In genomic region chr2:147332731-147333130, GRCm38 (mm10) we compare ENCODE assay signal across 21 mouse cellular contexts. TPM values are rescaled to one million over a fixed set of nuclear protein-coding genes. Genes with fewer than 3 reads are reported as not detected.
"Had no signal": no experiment of that assay in that cellular context is flagged by ENCODE, and none has a peak within 500 bp of the region (broad histone marks: within the 10 kb centered on the region; RNA-seq: fewer than 3 reads in every experiment).

No protein-coding gene starts in this region.

- H3K27me3 ChIP-seq: lung, embryonic 15.5 days; megakaryocyte, embryonic 14.5 days; midbrain, embryonic 13.5 days; midbrain, embryonic 15.5 days; neural tube, embryonic 12.5 days; stomach, embryonic 15.5 days had no signal

- H3K4me2 ChIP-seq: lung, embryonic 15.5 days; midbrain, embryonic 11.5 days; midbrain, embryonic 13.5 days; midbrain, embryonic 15.5 days; neural tube, embryonic 12.5 days; stomach, embryonic 15.5 days had no signal

- H3K9me3 ChIP-seq: lung, embryonic 15.5 days; megakaryocyte, embryonic 14.5 days; midbrain, embryonic 13.5 days; midbrain, embryonic 15.5 days; neural tube, embryonic 12.5 days; stomach, embryonic 15.5 days had no signal

- H3K4me3 ChIP-seq: lung, embryonic 15.5 days; megakaryocyte, embryonic 14.5 days; midbrain, embryonic 13.5 days; midbrain, embryonic 15.5 days; neural tube, embryonic 12.5 days; stomach, embryonic 15.5 days had no signal

- DNase-seq: lung, adult 2 months; lung, postnatal 14 days; lung, postnatal 36 days; right cerebral cortex, postnatal 14 days; thymus, adult 2 months; thymus, postnatal 25 days; thymus, postnatal 4 days had no signal

- H3K36me3 ChIP-seq: lung, embryonic 15.5 days; midbrain, embryonic 13.5 days; midbrain, embryonic 15.5 days; neural tube, embryonic 12.5 days; stomach, embryonic 15.5 days had no signal

- H3K9ac ChIP-seq: lung, embryonic 15.5 days; midbrain, embryonic 13.5 days; midbrain, embryonic 15.5 days; neural tube, embryonic 12.5 days; stomach, embryonic 15.5 days had no signal

- ATAC-seq: lung, postnatal 0 days; midbrain, embryonic 13.5 days; midbrain, embryonic 15.5 days had no signal

- H3K4me1 ChIP-seq: lung, embryonic 15.5 days; megakaryocyte, embryonic 14.5 days; midbrain, embryonic 13.5 days; midbrain, embryonic 15.5 days; neural tube, embryonic 12.5 days; stomach, embryonic 15.5 days had no signal

- H3K27ac ChIP-seq: lung, embryonic 15.5 days; macrophage; midbrain, embryonic 13.5 days; midbrain, embryonic 15.5 days; neural tube, embryonic 12.5 days; stomach, embryonic 15.5 days; stomach, postnatal 0 days had no signal

RNA-seq across cellular contexts. Expression of gene Pax1, which starts 29.0 kb away (rescaled TPM):
- total RNA-seq: megakaryocyte progenitor cell, adult 5-6 weeks; monocyte, adult 5-6 weeks; neutrophil, adult 5-6 weeks had no signal
- polyA plus RNA-seq: lung, postnatal 0 days; macrophage; midbrain, embryonic 15.5 days; midbrain, postnatal 0 days; stomach, embryonic 15.5 days; stomach, postnatal 0 days had no signal
